Mouse (Mus musculus) liver, postnatal 0 days (tissue): ENCODE data around the gene Gzmb.

Experiments used
- CTCF ChIP-seq: sonication (generic); IDR thresholded peaks from 2 replicates; pipeline ENCODE4 v1.5.1; 2016; ENCODE audit warnings: antibody characterized with exemption, low read depth
- EP300 ChIP-seq: IDR thresholded peaks from 2 replicates; pipeline ENCODE4 v1.6.1; 2016; ENCODE audit warnings: antibody characterized with exemption, low read depth, mild to moderate bottlenecking

GRCm38 (mm10) chr14:56284356-56285325 is 22.6 kb upstream of the Gzmb start:
- no peak for TF ChIP-seq CTCF
- TF ChIP-seq EP300, result no peak
